Mouse (Mus musculus): ENCODE results near the gene 1700020D05Rik.

DNA sequence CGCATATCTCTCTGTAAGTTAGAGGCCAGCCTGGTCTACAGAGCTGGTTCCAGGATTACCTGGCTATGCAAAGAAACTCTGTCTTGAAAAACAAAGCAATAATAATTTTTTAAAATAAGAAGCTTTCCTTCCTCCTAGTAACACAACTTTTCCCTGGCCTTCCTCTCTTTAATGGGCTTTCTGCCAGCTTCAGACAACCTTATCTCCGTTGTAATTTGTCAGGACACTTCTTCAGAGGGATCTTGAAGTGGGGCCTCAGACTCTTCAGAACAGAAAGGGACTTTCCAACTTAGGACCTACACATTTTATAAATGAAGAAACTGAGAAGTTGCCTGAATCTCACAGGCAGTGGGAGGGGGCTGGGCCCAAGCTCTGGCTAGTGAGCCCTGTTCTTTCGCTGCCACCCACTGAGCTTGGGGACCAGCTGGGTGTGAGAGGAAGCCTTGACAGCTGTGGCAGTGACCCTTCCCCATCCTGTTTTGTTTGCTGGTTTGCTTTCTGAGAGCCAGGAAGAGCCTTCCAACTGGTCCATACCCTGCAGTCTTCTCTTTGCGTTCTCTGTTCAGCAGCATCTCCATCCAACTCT is 44.0 kb upstream of the 1700020D05Rik start:
- TF ChIP-seq CTCF (IDR thresholded peaks at IDR 0.05; ENCODE audit: low read depth) (no peak), EP300 (IDR thresholded peaks at IDR 0.05; ENCODE audit: low read depth) (no peak)
